Mouse (Mus musculus) limb, embryonic 13.5 days (tissue): ENCODE measurements at regions not wholly inside any gene's neighbourhood (a gene's known extent, or its start where the extent isn't known, plus 50 kb on each side); places are given as distances from the start of the nearest gene placed in this dataset.
A peak's percentile ranks its signal among the peaks of the same experiment; 100 is the strongest.

Experiments
- ATAC-seq: fragments of 200-750 bp; cut with Nextera tagmentation; 2 replicates; pipeline ENCODE4 v1.8.0; 2017; ENCODE audit warnings: low read depth, moderate number of reproducible peaks, moderate TSS enrichment; ENCODE audit not compliant: low FRiP score
- H3K27ac ChIP-seq: fragments of 300-500 bp; sonication (generic); 2 replicates; pipeline ENCODE4 v1.5.1; 2015; ENCODE audit warnings: inconsistent platforms, mild to moderate bottlenecking, moderate library complexity
- H3K27me3 ChIP-seq: fragments of 300-500 bp; sonication (generic); 2 replicates; pipeline ENCODE4 v1.6.1; 2015; ENCODE audit warnings: mild to moderate bottlenecking, inconsistent platforms
- H3K36me3 ChIP-seq: fragments of 300-500 bp; sonication (generic); 2 replicates; pipeline ENCODE4 v1.6.1; 2015; ENCODE audit warnings: inconsistent platforms, mild to moderate bottlenecking, moderate library complexity
- H3K4me1 ChIP-seq: fragments of 300-500 bp; sonication (generic); 2 replicates; pipeline ENCODE4 v1.6.1; 2015; ENCODE audit warnings: inconsistent platforms
- H3K4me2 ChIP-seq: fragments of 300-500 bp; sonication (generic); replicated peaks from 2 replicates; pipeline ENCODE4 v1.6.1; 2015; ENCODE audit warnings: inconsistent platforms, mild to moderate bottlenecking, moderate library complexity
- H3K4me3 ChIP-seq: fragments of 300-500 bp; sonication (generic); 2 replicates; pipeline ENCODE4 v1.5.1; 2015; ENCODE audit warnings: moderate library complexity, mild to moderate bottlenecking, inconsistent platforms
- H3K9ac ChIP-seq: fragments of 300-500 bp; sonication (generic); 2 replicates; pipeline ENCODE4 v1.6.1; 2015; ENCODE audit warnings: mild to moderate bottlenecking, inconsistent platforms
- H3K9me3 ChIP-seq: fragments of 300-500 bp; sonication (generic); 2 replicates; pipeline ENCODE4 v1.6.1; 2016; ENCODE audit warnings: inconsistent platforms
- WGBS: fragments of 180-500 bp; shearing (Covaris S2); methylation state at CpG from one replicate; pipeline ENCODE4 v1.1.7; 2015; 5-methylcytosine and 5-hydroxymethylcytosine counted together

GRCm38 (mm10) chr1:186425421-186425820 is 280.4 kb downstream of the Tgfb2 start:
- no peak overlapping the region for H3K27ac ChIP-seq
- ATAC-seq = peak; percentile 92

GRCm38 (mm10) chr1:186424084-186424483 is 281.7 kb downstream of the Tgfb2 start:
- no peak overlapping the region; the same call in 1 of the 2 replicates for H3K27ac ChIP-seq
- ATAC-seq = no peak

More at GRCm38 (mm10) chr1:186425421-186425820, 280.4 kb downstream of the Tgfb2 start:
- Histone ChIP-seq H3K4me3 (no peak overlapping the region), H3K36me3 (no peaks in the 10 kb centered on the region), H3K4me2 (no peak overlapping the region), H3K9me3 (no peaks in the 10 kb centered on the region), H3K9ac (no peak overlapping the region), H3K27me3 (no peaks in the 10 kb centered on the region), H3K4me1 (no peaks in the 10 kb centered on the region)
- WGBS = 54% methylated on average over 6 of the region's 6 CpGs

GRCm38 (mm10) chr1:186417101-186417500 is 288.7 kb downstream of the Tgfb2 start:
- H3K9ac ChIP-seq = no peak overlapping the region

More at GRCm38 (mm10) chr1:186424084-186424483, 281.7 kb downstream of the Tgfb2 start:
- H3K9ac ChIP-seq = no peak overlapping the region
- H3K27me3 ChIP-seq = no peaks in the 10 kb centered on the region
- H3K4me2 ChIP-seq = no peak overlapping the region
- H3K4me3 ChIP-seq = no peak overlapping the region
- no peaks in the 10 kb centered on the region for H3K9me3 ChIP-seq
- H3K4me1 ChIP-seq = no peaks in the 10 kb centered on the region
- no peaks in the 10 kb centered on the region for H3K36me3 ChIP-seq
- WGBS = 82% methylated on average over 5 of the region's 5 CpGs

GRCm38 (mm10) chr1:186415321-186415720 is 290.5 kb downstream of the Tgfb2 start:
- Histone ChIP-seq H3K36me3 (no peaks in the 10 kb centered on the region), H3K4me2 (no peak overlapping the region), H3K4me3 (no peak overlapping the region), H3K27ac (no peak overlapping the region), H3K9ac (no peak overlapping the region), H3K4me1 (peaks cover 24% of the 10 kb centered on the region), H3K9me3 (no peaks in the 10 kb centered on the region), H3K27me3 (no peaks in the 10 kb centered on the region)
- ATAC-seq = no peak
- 79% methylated on average over 4 of the region's 4 CpGs for WGBS

More at GRCm38 (mm10) chr1:186417101-186417500, 288.7 kb downstream of the Tgfb2 start:
- 46% methylated on average over 1 of the region's 1 CpGs for WGBS
- no peaks in the 10 kb centered on the region for H3K27me3 ChIP-seq
- peaks cover 24% of the 10 kb centered on the region for H3K4me1 ChIP-seq
- H3K36me3 ChIP-seq = no peaks in the 10 kb centered on the region
- no peaks in the 10 kb centered on the region for H3K9me3 ChIP-seq
- H3K4me3 ChIP-seq = no peak overlapping the region
- no peak for ATAC-seq
- H3K27ac ChIP-seq = no peak overlapping the region
- H3K4me2 ChIP-seq = no peak overlapping the region

GRCm38 (mm10) chr1:186413886-186414245 is 291.9 kb downstream of the Tgfb2 start:
- H3K27ac ChIP-seq = peak overlapping the region; percentile 69; the same call in 1 of the 2 replicates
- H3K9me3 ChIP-seq = no peaks in the 10 kb centered on the region
- WGBS = 68% methylated on average over 6 of the region's 6 CpGs
- no peaks in the 10 kb centered on the region for H3K36me3 ChIP-seq
- H3K27me3 ChIP-seq = no peaks in the 10 kb centered on the region
- H3K4me1 ChIP-seq = peaks cover 37% of the 10 kb centered on the region
- no peak overlapping the region for H3K9ac ChIP-seq
- ATAC-seq = no peak; the same call in 1 of the 2 replicates
- H3K4me2 ChIP-seq = 0 out of 2 replicates have a peak overlapping the region, but pooled peaks have one; percentile 12
- H3K4me3 ChIP-seq = no peak overlapping the region

GRCm38 (mm10) chr1:186413064-186413885 is 292.5 kb downstream of the Tgfb2 start:
- no peak overlapping the region for H3K9ac ChIP-seq
- WGBS = 42% methylated on average over 21 of the region's 21 CpGs
- no peak overlapping the region for H3K4me3 ChIP-seq
- peak; percentile 55 for ATAC-seq
- no peaks in the 10 kb centered on the region for H3K27me3 ChIP-seq
- H3K36me3 ChIP-seq = no peaks in the 10 kb centered on the region
- H3K4me1 ChIP-seq = peaks cover 41% of the 10 kb centered on the region
- no peaks in the 10 kb centered on the region for H3K9me3 ChIP-seq
- peak overlapping the region; percentile 12; the same call in 1 of the 2 replicates for H3K4me2 ChIP-seq
- peak overlapping the region; percentile 69 for H3K27ac ChIP-seq

GRCm38 (mm10) chr1:186412296-186412695 is 293.5 kb downstream of the Tgfb2 start:
- H3K27me3 ChIP-seq = no peaks in the 10 kb centered on the region
- H3K9ac ChIP-seq = no peak overlapping the region
- H3K4me1 ChIP-seq = peaks cover 41% of the 10 kb centered on the region
- no peak overlapping the region for H3K4me3 ChIP-seq
- no peaks in the 10 kb centered on the region for H3K36me3 ChIP-seq
- ATAC-seq = no peak
- 79% methylated on average over 2 of the region's 2 CpGs for WGBS
- no peaks in the 10 kb centered on the region for H3K9me3 ChIP-seq
- H3K27ac ChIP-seq = no peak overlapping the region
- H3K4me2 ChIP-seq = no peak overlapping the region

- H3K4me1 ChIP-seq = peaks cover 37% of the 10 kb centered on the region
- H3K27ac ChIP-seq = no peak overlapping the region
- 39% methylated on average over 10 of the region's 10 CpGs for WGBS
- no peaks in the 10 kb centered on the region for H3K9me3 ChIP-seq
- no peak overlapping the region for H3K4me3 ChIP-seq
- no peak overlapping the region for H3K9ac ChIP-seq
- ATAC-seq = no peak
- no peaks in the 10 kb centered on the region for H3K36me3 ChIP-seq
- H3K27me3 ChIP-seq = no peaks in the 10 kb centered on the region
- 0 out of 2 replicates have a peak overlapping the region, but pooled peaks have one; percentile 28 for H3K4me2 ChIP-seq
These were observed 291.9 kb upstream of the Lyplal1 start for GRCm38 (mm10) chr1:186408986-186409441.

- H3K36me3 ChIP-seq = no peaks in the 10 kb centered on the region
These were observed 290.5 kb upstream of the Lyplal1 start for GRCm38 (mm10) chr1:186407656-186408055.

GRCm38 (mm10) chr1:186405693-186406092 is 288.6 kb upstream of the Lyplal1 start:
- H3K36me3 ChIP-seq = no peaks in the 10 kb centered on the region
- H3K9me3 ChIP-seq = no peaks in the 10 kb centered on the region
- WGBS = 81% methylated on average over 5 of the region's 5 CpGs
- no peak overlapping the region for H3K4me3 ChIP-seq
- H3K27ac ChIP-seq = no peak overlapping the region
- no peaks in the 10 kb centered on the region for H3K27me3 ChIP-seq
- H3K4me2 ChIP-seq = no peak overlapping the region
- no peak overlapping the region for H3K9ac ChIP-seq
- peaks cover 18% of the 10 kb centered on the region for H3K4me1 ChIP-seq
- no peak for ATAC-seq

More at GRCm38 (mm10) chr1:186407656-186408055, 290.5 kb upstream of the Lyplal1 start:
- ATAC-seq = no peak
- Histone ChIP-seq H3K4me3 (no peak overlapping the region), H3K27me3 (no peaks in the 10 kb centered on the region), H3K9me3 (no peaks in the 10 kb centered on the region), H3K4me1 (peaks cover 23% of the 10 kb centered on the region), H3K4me2 (no peak overlapping the region), H3K27ac (no peak overlapping the region), H3K9ac (no peak overlapping the region)
- 70% methylated on average over 8 of the region's 8 CpGs for WGBS

- no peak for ATAC-seq
- H3K9me3 ChIP-seq = no peaks in the 10 kb centered on the region
- no peaks in the 10 kb centered on the region for H3K36me3 ChIP-seq
- H3K4me1 ChIP-seq = 0 out of 2 replicates have a peak, but pooled peaks cover 10% of the 10 kb centered on the region
- no peaks in the 10 kb centered on the region for H3K27me3 ChIP-seq
- H3K4me2 ChIP-seq = no peak overlapping the region
- 64% methylated on average over 8 of the region's 8 CpGs for WGBS
- no peak overlapping the region for H3K27ac ChIP-seq
- H3K4me3 ChIP-seq = no peak overlapping the region
- H3K9ac ChIP-seq = no peak overlapping the region
These were observed 282.7 kb upstream of the Lyplal1 start for GRCm38 (mm10) chr1:186399762-186400161.

- 29% methylated on average over 5 of the region's 5 CpGs for WGBS
- Histone ChIP-seq H3K27ac (no peak overlapping the region), H3K36me3 (no peaks in the 10 kb centered on the region), H3K4me2 (no peak overlapping the region), H3K9me3 (no peaks in the 10 kb centered on the region), H3K4me1 (0 out of 2 replicates have a peak, but pooled peaks cover 3% of the 10 kb centered on the region), H3K9ac (no peak overlapping the region), H3K27me3 (no peaks in the 10 kb centered on the region), H3K4me3 (no peak overlapping the region)
- no peak for ATAC-seq
These were observed 275.9 kb upstream of the Lyplal1 start for GRCm38 (mm10) chr1:186393005-186393404.
